Mouse (Mus musculus) adrenal gland, postnatal 14 days (tissue): ENCODE measurements at regions not wholly inside any gene's neighbourhood (a gene's known extent, or its start where the extent isn't known, plus 50 kb on each side); places are given as distances from the start of the nearest gene placed in this dataset.

Source experiments
- DNase-seq: peaks from one replicate; pipeline ENCODE4 v3.0.0; 2021; ENCODE audit warnings: mixed read lengths

GRCm38 (mm10) chr15:96124397-96124796, 162.9 kb upstream of the Arid2 start:
- no peak for DNase-seq

GRCm38 (mm10) chr15:96129699-96130098, 157.6 kb upstream of the Arid2 start:
- DNase-seq: no peak

DNA sequence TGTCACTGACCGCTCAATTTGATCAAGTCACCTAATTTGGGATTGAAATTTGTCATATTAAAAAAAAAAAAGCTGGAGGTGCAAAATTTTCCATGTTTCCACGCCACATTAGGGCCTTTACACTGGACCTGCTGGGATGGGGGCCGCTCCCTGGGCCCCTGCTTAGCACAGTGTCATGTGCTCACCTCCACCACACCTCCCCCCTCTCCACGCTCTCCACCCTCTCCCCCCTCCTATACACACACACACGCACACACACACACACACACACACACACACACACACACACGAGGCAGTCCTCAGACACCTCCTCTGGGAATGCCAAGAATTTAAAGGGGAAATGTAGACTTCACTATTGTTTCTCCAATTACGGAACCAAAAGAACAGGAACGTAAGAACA, 156.8 kb upstream of the Arid2 start:
- DNase-seq: no peak

DNA sequence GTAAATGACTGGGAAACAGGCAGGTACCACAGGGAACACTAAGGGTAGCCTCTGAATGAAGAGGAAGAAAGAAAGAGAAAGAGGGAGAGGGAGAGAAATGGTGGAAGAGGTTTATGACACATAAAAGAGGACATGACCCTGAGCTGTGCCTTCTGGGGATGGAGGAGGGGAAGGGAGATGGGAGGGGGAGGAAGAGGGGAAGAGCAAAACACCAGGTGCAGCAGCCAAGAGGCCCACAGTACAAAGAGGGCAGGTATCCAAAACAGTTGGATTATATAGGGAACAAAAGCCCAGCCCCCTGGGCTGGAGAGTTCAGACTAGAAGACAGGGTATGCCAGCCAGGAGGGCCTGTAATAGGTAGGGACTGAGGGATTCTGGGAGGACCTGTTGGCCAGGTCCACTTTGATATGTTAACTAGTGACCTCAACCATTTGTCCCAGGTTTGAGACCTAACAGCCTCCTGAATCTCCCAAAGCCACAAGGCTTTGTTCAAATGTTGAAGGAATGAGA, 155.7 kb upstream of the Arid2 start:
- DNase-seq: no peak

DNA sequence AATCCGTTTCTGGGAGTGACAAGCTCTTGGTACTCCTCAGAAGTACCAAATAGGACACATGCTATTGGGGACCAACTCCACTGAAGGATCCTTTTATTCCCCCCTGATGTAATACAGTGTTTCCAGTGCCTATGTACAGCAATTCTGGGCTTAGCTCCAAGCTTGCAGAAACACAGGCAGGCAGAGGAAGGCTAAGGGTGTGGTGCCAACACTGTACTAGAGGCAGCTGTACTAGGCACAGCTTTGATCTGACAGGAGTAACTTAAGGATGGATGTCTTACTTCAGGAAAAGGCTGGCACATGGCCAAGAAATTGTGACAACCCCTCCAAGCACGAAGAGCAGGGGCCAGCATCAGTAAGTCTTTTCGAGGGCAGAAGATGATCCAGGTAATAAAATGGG, 154.7 kb upstream of the Arid2 start:
- DNase-seq: peak; percentile 25

GRCm38 (mm10) chr15:96135250-96135731, 152.0 kb upstream of the Arid2 start:
- no peak for DNase-seq

DNA sequence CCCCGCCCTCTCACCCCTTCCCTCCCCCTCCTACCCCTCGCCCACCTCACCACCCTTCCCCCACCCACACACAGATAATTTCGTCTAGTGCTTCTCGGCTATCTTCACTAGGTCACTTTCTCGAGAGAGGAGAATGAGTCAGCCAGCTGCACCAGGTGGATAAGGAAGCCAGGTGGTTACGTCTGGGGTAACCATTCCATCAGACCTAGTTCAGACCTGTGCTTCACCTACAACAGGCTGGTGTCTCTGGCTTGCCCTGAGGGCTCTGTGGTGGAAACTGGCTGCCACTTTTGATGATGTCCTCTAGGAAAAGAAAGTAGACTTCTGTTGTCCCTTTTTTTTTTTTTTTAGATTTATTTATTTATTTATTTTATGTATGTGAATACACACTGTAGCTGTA, 151.5 kb upstream of the Arid2 start:
- DNase-seq: no peak

- no peak for DNase-seq
Observed at GRCm38 (mm10) chr15:96137534-96137933, 149.8 kb upstream of the Arid2 start.

GRCm38 (mm10) chr15:96137945-96138344, 149.4 kb upstream of the Arid2 start:
- DNase-seq: no peak

DNA sequence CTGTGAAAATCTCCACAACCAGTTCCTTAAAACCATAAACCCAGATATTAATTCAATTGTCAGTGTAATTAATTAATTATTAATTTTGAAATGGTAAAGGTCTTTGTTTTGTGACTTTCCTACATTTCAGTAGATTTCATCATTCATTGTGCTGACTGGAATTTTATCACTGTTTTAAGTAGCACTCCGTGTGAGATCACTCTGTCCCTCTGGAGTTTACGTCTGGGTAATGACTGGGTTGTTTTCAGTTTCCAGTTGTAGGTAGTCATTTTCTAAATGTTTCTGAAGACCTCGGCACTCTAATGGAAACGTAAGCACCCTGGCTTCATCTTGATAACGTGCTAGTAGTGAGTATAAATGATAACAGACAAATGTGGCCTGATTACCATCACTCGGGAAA, 133.8 kb upstream of the Arid2 start:
- DNase-seq: no peak

GRCm38 (mm10) chr15:96158321-96158720, 129.0 kb upstream of the Arid2 start:
- DNase-seq: no peak

DNA sequence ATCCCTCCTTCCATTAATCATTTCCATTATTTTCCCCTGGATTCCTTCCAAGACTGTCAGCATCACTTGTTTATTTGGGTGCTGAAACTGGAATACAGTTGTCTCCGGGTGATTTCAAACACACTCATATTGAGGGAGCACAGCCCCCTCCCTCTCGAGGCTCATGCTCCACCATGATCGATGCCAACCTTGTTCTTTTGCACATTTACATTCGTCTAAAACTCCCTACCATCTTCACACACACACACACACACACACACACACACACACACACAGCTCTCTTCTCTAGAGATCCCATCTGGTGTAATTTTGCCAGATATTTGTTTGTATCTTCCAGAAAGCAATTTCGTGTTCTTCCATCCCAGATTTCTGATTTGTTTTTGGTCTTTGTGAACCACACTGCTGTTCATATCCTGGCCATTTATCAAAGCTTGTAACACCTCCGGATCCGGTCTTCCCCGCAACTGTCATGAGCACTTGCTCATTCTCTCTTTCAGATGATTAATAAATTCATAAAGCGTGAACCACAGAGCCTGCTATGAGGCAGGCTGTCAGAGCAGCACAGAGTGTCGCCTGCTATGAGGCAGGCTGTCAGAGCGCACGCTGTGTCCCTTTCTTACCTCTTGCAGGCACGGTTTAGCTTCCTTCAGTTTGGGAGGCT, 122.4 kb upstream of the Arid2 start:
- no peak for DNase-seq

DNA sequence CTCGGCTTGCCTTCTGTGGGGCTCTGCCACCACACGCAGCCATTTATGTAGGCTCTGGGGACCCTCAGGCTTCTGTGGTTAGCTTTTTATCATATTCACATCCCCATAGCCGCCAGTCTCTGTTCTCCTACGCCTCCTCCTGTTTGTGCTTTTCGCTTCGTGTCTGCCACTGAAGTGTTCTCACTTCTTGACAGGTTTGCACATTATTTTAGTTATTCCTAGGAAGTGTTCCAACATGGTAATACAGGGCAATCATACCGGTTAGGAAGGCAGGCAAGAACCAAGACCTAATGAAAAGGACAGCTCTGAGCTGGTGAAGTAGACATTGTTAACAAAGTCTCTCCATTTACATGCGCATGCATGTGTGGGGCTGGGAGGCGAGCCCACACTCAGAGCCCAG, 120.1 kb upstream of the Arid2 start:
- no peak for DNase-seq

- DNase-seq: no peak
Observed at GRCm38 (mm10) chr15:96169726-96170467, 117.4 kb upstream of the Arid2 start.

- DNase-seq: no peak
Observed at GRCm38 (mm10) chr15:96170986-96171769, 116.1 kb upstream of the Arid2 start.

DNA sequence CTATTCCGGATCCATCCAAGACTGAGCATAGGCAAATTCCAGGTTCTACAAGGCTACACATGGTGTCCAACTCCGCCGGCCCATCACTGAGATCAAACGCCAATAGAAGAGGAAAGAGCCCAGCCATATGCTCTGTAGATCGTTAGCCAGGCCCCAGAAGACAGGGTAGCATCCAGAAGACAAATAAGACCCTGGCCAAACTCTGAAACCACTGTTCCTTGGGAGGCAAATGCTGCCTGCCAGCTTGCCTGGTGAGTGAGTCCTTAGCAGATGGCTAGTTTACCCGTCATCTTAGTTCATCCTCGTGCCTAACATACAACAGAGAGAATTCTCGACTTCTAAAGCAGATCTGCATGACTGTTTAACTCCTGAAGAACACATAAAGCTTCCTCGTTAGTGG, 109.4 kb upstream of the Arid2 start:
- DNase-seq: no peak

DNA sequence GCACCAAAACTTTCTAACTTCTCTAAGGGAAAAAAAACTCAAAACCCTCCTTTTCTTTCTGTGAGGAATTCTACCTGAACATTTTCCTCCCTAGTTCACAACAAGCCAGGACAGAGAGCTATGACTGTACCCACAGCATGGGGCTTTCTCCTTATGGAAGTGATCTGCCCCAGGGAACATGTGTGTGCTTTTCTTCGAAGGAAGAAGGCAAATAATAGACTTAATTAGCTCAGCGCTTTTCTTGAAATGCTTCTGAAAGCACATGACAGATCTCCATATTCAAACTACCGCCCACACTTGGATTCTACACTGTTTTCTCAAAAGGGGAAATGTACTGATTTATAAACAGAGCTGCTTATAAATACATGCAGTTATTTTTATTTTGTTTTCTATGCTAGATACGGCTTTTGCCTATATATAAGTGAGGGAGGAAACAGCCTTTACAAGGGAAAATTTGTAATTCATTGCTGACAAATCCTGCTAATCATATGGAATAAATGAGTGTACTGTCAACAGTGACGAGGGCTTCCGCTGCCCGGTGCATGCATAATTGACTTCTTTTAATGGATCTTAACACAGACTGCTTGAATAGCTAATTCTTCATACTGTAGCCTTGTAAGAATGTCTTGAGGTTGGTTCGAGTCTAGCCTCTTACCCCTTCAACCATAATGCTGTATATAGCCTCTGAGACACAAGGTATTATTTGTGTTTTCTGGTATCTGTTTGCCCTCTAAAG, 108.8 kb upstream of the Arid2 start:
- DNase-seq: no peak

DNA sequence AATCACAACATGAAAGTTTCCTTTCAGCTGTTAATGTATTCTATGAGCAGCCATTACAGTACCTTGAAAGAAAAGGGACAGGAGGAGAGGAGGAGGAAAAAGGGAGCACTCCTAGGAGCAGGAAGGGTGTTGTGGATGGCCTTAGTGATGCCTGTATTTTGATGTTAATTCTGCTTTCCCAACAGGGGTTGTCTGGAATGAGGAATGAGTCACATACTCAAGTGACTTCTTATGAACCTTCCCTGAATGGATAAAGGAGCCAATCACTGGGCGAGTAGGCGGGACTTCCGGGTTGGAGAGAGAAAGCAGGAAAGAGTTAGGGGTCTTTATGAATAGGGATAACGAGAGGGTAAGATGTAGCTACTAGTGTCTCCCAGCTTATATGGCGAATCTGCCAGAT, 107.8 kb upstream of the Arid2 start:
- DNase-seq: no peak

GRCm38 (mm10) chr15:96180036-96180435, 107.3 kb upstream of the Arid2 start:
- no peak for DNase-seq

- no peak for DNase-seq
Observed at GRCm38 (mm10) chr15:96180977-96181376, 106.3 kb upstream of the Arid2 start.

DNA sequence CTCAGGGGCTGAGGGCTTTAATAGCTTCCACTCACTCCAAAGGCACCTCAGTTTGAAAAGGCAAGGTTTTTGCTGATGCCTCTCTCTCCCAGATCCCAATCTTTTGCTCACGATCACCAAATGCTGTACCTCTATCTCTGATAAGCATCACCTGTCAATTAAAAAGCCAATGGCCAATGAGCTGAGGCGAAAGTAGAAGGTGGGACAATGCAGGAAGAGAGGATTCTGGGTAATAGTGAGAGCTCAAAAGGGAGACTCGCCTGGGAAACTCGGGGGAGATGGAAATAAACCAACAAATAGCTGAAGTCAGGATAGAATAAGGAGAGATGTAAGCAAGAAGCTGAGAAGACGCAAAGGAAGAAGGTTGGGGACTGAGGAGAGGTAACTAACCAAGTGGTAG, 105.0 kb upstream of the Arid2 start:
- DNase-seq: no peak

DNA sequence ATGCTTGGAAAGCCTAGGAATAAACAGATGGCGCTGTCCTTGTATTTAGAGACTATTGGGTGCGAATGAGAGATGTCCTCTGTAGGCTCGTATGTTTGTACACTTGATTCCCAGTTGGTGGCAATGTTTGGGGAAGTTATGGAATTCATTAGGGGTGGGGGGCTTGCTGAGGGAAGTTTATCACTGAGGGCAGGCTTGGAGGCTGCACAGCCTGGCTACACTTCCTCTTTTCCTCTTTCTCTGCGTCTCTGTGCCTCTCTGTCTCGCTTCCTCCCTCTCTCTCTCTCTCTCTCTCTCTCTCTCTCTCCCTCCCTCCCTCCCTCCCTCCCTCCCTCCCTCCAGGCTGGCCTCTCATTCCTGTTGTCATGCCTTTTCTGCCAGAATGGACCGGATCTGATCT, 104.2 kb upstream of the Arid2 start:
- no peak for DNase-seq
